Mouse (Mus musculus) embryonic facial prominence, embryonic 14.5 days (tissue): ENCODE measurements at regions not wholly inside any gene's neighbourhood (a gene's known extent, or its start where the extent isn't known, plus 50 kb on each side); places are given as distances from the start of the nearest gene placed in this dataset.

ENCODE experiments used
- ATAC-seq: fragments of 200-750 bp; cut with Nextera tagmentation; 2 replicates; pipeline ENCODE4 v1.8.0; 2017; ENCODE audit warnings: low read depth, moderate number of reproducible peaks, moderate TSS enrichment
- DNase-seq: peaks from one replicate; pipeline ENCODE4 v3.0.0-alpha.2; 2015; ENCODE audit warnings: low spot score
- H3K27ac ChIP-seq: fragments of 300-500 bp; sonication (generic); replicated peaks from 2 replicates; pipeline ENCODE4 v1.5.1; 2014; ENCODE audit warnings: low read depth, mild to moderate bottlenecking, low read length, moderate library complexity
- H3K27me3 ChIP-seq: fragments of 300-500 bp; sonication (generic); replicated peaks from 2 replicates; pipeline ENCODE4 v1.6.1; 2014; ENCODE audit warnings: low read length; ENCODE audit not compliant: control insufficient read depth, insufficient read depth
- H3K36me3 ChIP-seq: fragments of 300-500 bp; sonication (generic); 2 replicates; pipeline ENCODE4 v1.6.1; 2014; ENCODE audit warnings: low read length, mixed read lengths; ENCODE audit not compliant: control insufficient read depth, insufficient read depth
- H3K4me1 ChIP-seq: fragments of 300-500 bp; sonication (generic); 2 replicates; pipeline ENCODE4 v1.6.1; 2014; ENCODE audit warnings: antibody characterized with exemption, low read length; ENCODE audit not compliant: control insufficient read depth, insufficient read depth
- H3K4me2 ChIP-seq: fragments of 300-500 bp; sonication (generic); 2 replicates; pipeline ENCODE4 v1.6.1; 2014; ENCODE audit warnings: low read depth, mild to moderate bottlenecking, low read length, moderate library complexity, mixed read lengths
- H3K4me3 ChIP-seq: fragments of 300-500 bp; sonication (generic); 2 replicates; pipeline ENCODE4 v1.5.1; 2014; ENCODE audit warnings: low read depth, mild to moderate bottlenecking, low read length
- H3K9ac ChIP-seq: fragments of 300-500 bp; sonication (generic); 2 replicates; pipeline ENCODE4 v1.6.1; 2014; ENCODE audit warnings: low read depth, mild to moderate bottlenecking, low read length, moderate library complexity, mixed read lengths
- H3K9me3 ChIP-seq: fragments of 300-500 bp; sonication (generic); 2 replicates; pipeline ENCODE4 v1.6.1; 2016; ENCODE audit warnings: low read length; ENCODE audit not compliant: control insufficient read depth
- WGBS: fragments of 180-500 bp; shearing (Covaris S2); extraction: QIAGEN DNeasy Blood & Tissue Kit; methylation state at CpG from one replicate; pipeline ENCODE4 v1.1.7; 2014; 5-methylcytosine and 5-hydroxymethylcytosine counted together

DNA sequence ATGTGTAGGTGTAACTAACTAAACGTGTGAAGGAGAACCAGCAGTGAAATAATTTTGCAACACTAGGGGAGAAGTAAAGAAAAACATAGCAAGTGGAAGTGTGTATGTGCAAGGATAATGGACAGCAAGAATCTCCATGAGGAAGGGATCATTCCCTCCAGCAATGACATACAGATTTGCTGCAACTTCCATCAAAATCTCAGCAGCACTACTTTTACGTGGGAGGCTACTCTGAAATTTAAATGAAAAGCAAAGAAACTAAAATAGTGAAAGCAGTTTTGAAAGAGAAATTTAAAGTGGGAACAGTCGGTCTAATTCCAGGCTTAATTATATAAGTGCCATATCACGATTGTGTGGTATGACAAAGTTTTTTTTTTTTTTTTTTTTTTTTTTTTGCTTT, 890.0 kb downstream of the Poteg start:
- no peak overlapping the region for H3K4me2 ChIP-seq
- no peaks in the 10 kb centered on the region for H3K4me1 ChIP-seq
- 75% methylated on average over 4 of the region's 4 CpGs for WGBS
- no peaks in the 10 kb centered on the region for H3K27me3 ChIP-seq
- H3K27ac ChIP-seq, result no peak overlapping the region
- no peak overlapping the region for H3K9ac ChIP-seq
- no peak for DNase-seq
- no peaks in the 10 kb centered on the region for H3K36me3 ChIP-seq
- H3K4me3 ChIP-seq, result no peak overlapping the region
- ATAC-seq, result no peak
- H3K9me3 ChIP-seq, result no peaks in the 10 kb centered on the region

DNA sequence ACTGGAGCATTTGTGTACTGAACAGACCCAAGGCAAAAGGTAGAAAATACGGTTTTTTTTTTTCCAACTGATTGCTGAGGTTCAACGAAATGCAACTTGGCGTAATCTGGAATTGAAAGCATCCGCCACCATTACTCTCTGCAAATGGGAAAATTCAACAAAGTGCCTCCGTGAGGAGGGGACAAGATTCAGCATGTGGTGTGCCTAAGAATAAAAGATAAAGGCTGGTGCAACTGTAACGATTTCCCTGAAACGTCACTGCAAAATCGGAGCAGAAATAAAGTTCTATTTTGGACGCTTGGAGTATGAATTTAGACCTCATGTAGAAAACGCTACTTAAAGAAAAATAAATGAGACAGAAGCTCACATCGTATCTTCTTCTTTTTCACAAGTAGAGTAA, 893.8 kb downstream of the Poteg start:
- 85% methylated on average over 11 of the region's 11 CpGs for WGBS
- DNase-seq, result no peak
- no peaks in the 10 kb centered on the region for H3K27me3 ChIP-seq
- no peaks in the 10 kb centered on the region for H3K4me1 ChIP-seq
- no peak overlapping the region for H3K9ac ChIP-seq
- ATAC-seq, result no peak
- H3K4me2 ChIP-seq, result no peak overlapping the region
- H3K4me3 ChIP-seq, result no peak overlapping the region
- H3K27ac ChIP-seq, result no peak overlapping the region
- no peaks in the 10 kb centered on the region for H3K9me3 ChIP-seq
- no peaks in the 10 kb centered on the region for H3K36me3 ChIP-seq

DNA sequence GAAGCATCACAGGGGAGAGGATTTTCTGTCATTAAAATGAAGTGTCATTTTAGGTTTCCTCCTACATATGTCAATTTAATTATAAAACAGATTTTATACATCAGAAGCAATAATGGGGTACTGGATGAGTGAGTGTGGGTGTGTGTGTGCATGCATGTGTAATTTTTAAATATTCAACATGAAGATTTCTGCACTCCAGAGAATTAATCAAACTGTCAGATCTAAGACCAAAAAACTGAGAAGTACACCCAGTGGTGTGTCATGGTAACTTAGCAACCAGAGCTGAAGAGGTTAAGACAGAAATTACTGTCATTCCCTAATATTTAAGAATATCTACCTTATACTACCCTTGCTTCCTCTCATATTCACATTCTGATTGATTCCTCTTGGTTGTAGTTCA, 919.0 kb downstream of the Poteg start:
- Histone ChIP-seq H3K27ac (no peak overlapping the region), H3K4me2 (no peak overlapping the region), H3K9ac (no peak overlapping the region), H3K4me1 (no peaks in the 10 kb centered on the region), H3K4me3 (no peak overlapping the region), H3K9me3 (no peaks in the 10 kb centered on the region), H3K36me3 (no peaks in the 10 kb centered on the region), H3K27me3 (no peaks in the 10 kb centered on the region)
- DNase-seq, result no peak
- ATAC-seq, result no peak

DNA sequence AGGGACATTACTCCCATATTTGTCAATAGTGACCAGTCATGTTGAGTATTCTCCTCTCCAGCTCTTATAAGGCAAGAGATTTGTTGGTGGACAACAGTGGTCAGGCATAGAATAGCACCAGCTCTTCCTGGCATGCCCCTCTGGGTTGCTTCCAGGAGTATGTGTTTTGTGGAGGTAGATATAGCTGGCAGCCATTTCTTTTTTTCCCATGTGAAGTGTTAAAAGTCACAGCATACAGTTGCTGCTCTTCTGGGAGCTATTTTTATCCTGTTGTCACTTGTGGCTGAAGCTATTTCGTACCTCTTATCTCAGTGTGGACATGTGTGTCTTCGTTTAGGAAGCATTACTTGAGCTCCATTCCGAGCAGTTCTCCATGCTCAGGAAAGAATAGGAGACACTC, 919.9 kb downstream of the Poteg start:
- no peak for DNase-seq
- Histone ChIP-seq H3K27ac (no peak overlapping the region), H3K4me3 (no peak overlapping the region), H3K9me3 (no peaks in the 10 kb centered on the region), H3K36me3 (no peaks in the 10 kb centered on the region), H3K4me2 (no peak overlapping the region), H3K27me3 (no peaks in the 10 kb centered on the region), H3K4me1 (no peaks in the 10 kb centered on the region), H3K9ac (no peak overlapping the region)
- no peak for ATAC-seq
- WGBS, result 85% methylated on average over 3 of the region's 3 CpGs

DNA sequence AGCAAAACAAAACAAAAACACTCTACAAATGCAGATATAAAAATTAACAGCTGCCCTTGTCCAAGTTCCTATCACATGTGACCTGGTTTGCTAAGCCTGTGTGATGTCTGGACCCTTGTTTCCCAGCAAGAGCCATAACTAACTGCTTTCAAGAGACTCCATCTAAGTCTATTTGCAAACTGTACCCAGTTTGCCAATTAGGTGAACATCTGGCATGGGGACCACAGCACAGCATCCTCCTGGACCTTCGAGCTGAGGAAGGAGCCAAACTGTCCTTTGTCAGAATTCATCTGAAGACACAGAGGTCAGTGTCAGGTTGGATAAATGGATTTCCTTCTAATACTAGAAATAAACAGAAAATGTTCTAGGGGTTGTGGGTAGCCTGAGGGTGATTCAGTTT, 924.3 kb downstream of the Poteg start:
- WGBS, result 47% methylated on average over 1 of the region's 1 CpGs
- no peak overlapping the region for H3K9ac ChIP-seq
- no peak overlapping the region for H3K4me3 ChIP-seq
- ATAC-seq (no peak), DNase-seq (no peak)
- H3K27ac ChIP-seq, result no peak overlapping the region
- no peaks in the 10 kb centered on the region for H3K36me3 ChIP-seq
- no peaks in the 10 kb centered on the region for H3K4me1 ChIP-seq
- H3K9me3 ChIP-seq, result no peaks in the 10 kb centered on the region
- no peaks in the 10 kb centered on the region for H3K27me3 ChIP-seq
- H3K4me2 ChIP-seq, result no peak overlapping the region

DNA sequence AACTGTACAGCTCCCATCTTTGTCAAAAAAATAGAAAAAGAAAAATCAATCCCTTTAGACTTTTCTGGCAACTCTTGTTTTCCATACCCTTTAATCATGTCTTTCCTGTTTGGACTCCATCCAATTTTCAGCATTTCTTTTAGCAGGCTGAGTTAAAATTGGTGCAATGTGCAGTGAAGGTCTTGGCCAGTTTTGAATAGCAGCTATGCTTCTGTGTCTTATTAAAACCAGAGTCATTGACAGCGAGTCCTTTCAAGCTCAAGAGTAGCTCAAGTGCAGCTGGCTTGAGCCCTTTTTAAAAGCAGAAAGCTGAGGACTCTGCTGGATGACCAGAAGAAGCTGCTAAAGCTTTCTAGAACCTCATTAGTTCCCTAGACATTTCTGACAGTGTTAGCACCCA, 952.7 kb downstream of the Poteg start:
- Histone ChIP-seq H3K4me1 (peaks cover 4% of the 10 kb centered on the region; the same call in 1 of the 2 replicates), H3K4me3 (no peak overlapping the region), H3K36me3 (no peaks in the 10 kb centered on the region), H3K9ac (no peak overlapping the region), H3K4me2 (no peak overlapping the region), H3K27ac (0 out of 2 replicates have a peak overlapping the region, but pooled peaks have one; percentile 11), H3K9me3 (no peaks in the 10 kb centered on the region), H3K27me3 (no peaks in the 10 kb centered on the region)
- DNase-seq, result peak; percentile 80
- ATAC-seq, result no peak
- WGBS, result 30% methylated on average over 1 of the region's 1 CpGs

DNA sequence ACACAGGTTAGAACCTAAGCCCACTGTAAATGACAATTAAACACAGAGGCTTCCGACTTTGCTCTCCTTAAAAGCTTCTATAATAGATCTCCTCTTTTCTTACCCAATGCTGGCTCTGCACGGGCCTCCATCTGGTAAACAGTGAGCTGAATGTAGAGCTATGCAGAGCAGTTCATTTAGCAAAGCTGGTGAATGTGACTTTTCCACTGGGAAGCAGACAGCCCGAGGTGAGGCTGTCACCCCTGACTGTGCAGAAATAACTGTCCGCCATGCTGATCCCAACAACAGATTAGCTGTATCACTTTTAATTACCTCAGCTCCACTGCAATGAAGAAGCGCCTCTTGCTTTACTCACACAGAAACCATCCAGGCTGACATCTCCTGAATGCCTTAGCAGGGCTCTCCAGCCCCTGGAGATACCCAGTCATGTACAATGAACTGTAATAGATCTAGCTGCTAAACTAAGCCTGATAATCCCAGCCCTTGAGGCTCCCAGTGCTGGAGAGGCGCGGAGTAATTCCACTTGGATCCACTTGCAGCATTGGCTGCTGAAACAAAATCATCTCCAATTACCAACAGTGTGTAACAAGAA, 980.2 kb downstream of the Poteg start:
- 50% methylated on average over 7 of the region's 7 CpGs for WGBS
- Histone ChIP-seq H3K9me3 (no peaks in the 10 kb centered on the region), H3K27me3 (no peaks in the 10 kb centered on the region), H3K4me3 (no peak overlapping the region), H3K36me3 (no peaks in the 10 kb centered on the region), H3K4me2 (no peak overlapping the region), H3K9ac (no peak overlapping the region), H3K27ac (no peak overlapping the region), H3K4me1 (no peaks in the 10 kb centered on the region)
- DNase-seq (peak; percentile 64), ATAC-seq (peak; percentile 81)

DNA sequence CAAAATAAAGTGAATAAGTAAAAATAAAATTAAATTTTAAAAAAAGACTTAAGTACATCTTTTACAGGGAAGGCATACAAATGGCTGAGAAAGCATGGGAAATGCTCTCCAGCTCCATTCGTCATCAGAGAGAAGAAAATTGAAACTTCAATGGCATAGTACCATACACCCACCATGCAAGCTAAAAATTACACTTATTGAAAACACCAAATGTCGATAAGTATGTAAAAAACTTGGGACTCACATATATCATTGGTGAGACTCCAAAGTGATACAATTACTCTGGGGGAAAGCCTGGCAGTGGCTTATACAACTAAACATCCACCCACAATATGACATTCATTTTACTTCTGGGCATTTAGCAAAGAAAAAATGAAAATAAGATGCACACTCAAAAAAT, 1025.7 kb downstream of the Poteg start:
- Histone ChIP-seq H3K4me1 (no peaks in the 10 kb centered on the region), H3K9me3 (no peaks in the 10 kb centered on the region), H3K4me2 (no peak overlapping the region), H3K27ac (no peak overlapping the region), H3K27me3 (no peaks in the 10 kb centered on the region), H3K9ac (no peak overlapping the region), H3K36me3 (no peaks in the 10 kb centered on the region), H3K4me3 (no peak overlapping the region)
- WGBS, result 70% methylated on average over 2 of the region's 2 CpGs
- ATAC-seq, result no peak
- DNase-seq, result no peak

DNA sequence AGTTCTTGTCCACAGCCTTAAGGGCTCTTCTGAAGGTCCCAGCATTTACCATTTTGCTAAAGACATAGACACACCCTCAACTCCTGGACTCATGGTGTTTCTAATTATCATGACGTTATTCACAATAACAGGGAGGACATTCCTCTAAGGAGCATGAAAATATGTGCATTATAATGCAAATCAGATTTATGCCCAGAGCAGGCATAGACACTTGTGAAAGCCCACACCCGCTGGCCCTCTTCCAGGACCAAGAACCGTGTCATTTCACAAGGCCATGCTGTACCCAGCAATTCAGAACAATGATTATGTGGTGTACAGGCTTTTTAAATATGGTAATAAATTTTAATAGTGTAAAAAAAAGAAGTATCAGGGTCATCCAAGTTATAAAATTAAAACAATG, 1040.4 kb downstream of the Poteg start:
- Histone ChIP-seq H3K4me3 (no peak overlapping the region), H3K9ac (no peak overlapping the region), H3K9me3 (no peaks in the 10 kb centered on the region), H3K27ac (no peak overlapping the region), H3K27me3 (no peaks in the 10 kb centered on the region), H3K4me2 (no peak overlapping the region), H3K4me1 (no peaks in the 10 kb centered on the region), H3K36me3 (no peaks in the 10 kb centered on the region)
- ATAC-seq (no peak), DNase-seq (peak; percentile 73)
- WGBS, result 50% methylated on average over 3 of the region's 3 CpGs
